Mouse (Mus musculus) liver, embryonic 14.5 days (tissue): ENCODE measurements at regions not wholly inside any gene's neighbourhood (a gene's known extent, or its start where the extent isn't known, plus 50 kb on each side); places are given as distances from the start of the nearest gene placed in this dataset.

Experiments used
- CTCF ChIP-seq: IDR thresholded peaks from 2 replicates; pipeline ENCODE4 v1.5.1; 2016; ENCODE audit warnings: antibody characterized with exemption, low read depth, control low read depth
- EP300 ChIP-seq: IDR thresholded peaks from 2 replicates; pipeline ENCODE4 v1.6.1; 2016; ENCODE audit warnings: antibody characterized with exemption, low read depth

- TF ChIP-seq CTCF (no peak), EP300 (no peak)
Observed at GRCm38 (mm10) chr16:39103360-39104095, 211.1 kb downstream of the Igsf11 start.
